Mouse (Mus musculus) liver, postnatal 0 days (tissue): ENCODE measurements around the gene Mov10. TPM values are rescaled to one million over a fixed set of nuclear protein-coding genes. Genes with fewer than 3 reads are reported as not detected.
"Not testable (repeated sequence)": the region's sequence is repeated elsewhere in the genome, so short reads cannot be mapped to it uniquely, and the experiment has no call there.

Experiments
- ATAC-seq: fragments of 200-750 bp; cut with Nextera tagmentation; 2 replicates; pipeline ENCODE4 v1.8.0; 2017; ENCODE audit warnings: mild to moderate bottlenecking, moderate library complexity
- DNase-seq: peaks from one replicate; pipeline ENCODE4 v3.0.0-alpha.2; 2016
- H3K27ac ChIP-seq: fragments of 300-500 bp; sonication (generic); 2 replicates; pipeline ENCODE4 v1.5.1; 2014; ENCODE audit warnings: antibody characterized with exemption, moderate library complexity, mild to moderate bottlenecking, low read depth
- H3K27me3 ChIP-seq: fragments of 300-500 bp; sonication (generic); 2 replicates; pipeline ENCODE4 v1.6.1; 2014; ENCODE audit warnings: low read length, control low read depth, mixed read lengths; ENCODE audit not compliant: insufficient read depth
- H3K36me3 ChIP-seq: fragments of 300-500 bp; sonication (generic); replicated peaks from 2 replicates; pipeline ENCODE4 v1.6.1; 2014; ENCODE audit warnings: mild to moderate bottlenecking, control low read depth, low read length, moderate library complexity, mixed read lengths; ENCODE audit not compliant: insufficient read depth
- H3K4me1 ChIP-seq: fragments of 300-500 bp; sonication (generic); 2 replicates; pipeline ENCODE4 v1.6.1; 2014; ENCODE audit warnings: antibody characterized with exemption, mild to moderate bottlenecking, control low read depth; ENCODE audit not compliant: insufficient read depth
- H3K4me2 ChIP-seq: fragments of 300-500 bp; sonication (generic); 2 replicates; pipeline ENCODE4 v1.6.1; 2014; ENCODE audit warnings: low read depth, mild to moderate bottlenecking, low read length, moderate library complexity, mixed read lengths
- H3K4me3 ChIP-seq: fragments of 300-500 bp; sonication (generic); 2 replicates; pipeline ENCODE4 v1.5.1; 2014; ENCODE audit warnings: low read depth, low read length
- H3K9ac ChIP-seq: fragments of 300-500 bp; sonication (generic); replicated peaks from 2 replicates; pipeline ENCODE4 v1.6.1; 2014; ENCODE audit warnings: mild to moderate bottlenecking, moderate library complexity
- H3K9me3 ChIP-seq: fragments of 300-500 bp; sonication (generic); 2 replicates; pipeline ENCODE4 v1.6.1; 2016; ENCODE audit warnings: mild to moderate bottlenecking, control low read depth, low read length, mixed read lengths
- CTCF ChIP-seq: sonication (generic); IDR thresholded peaks from 2 replicates; pipeline ENCODE4 v1.5.1; 2016; ENCODE audit warnings: antibody characterized with exemption, low read depth
- EP300 ChIP-seq: IDR thresholded peaks from 2 replicates; pipeline ENCODE4 v1.6.1; 2016; ENCODE audit warnings: antibody characterized with exemption, low read depth, mild to moderate bottlenecking
- WGBS: fragments of 180-500 bp; shearing (Covaris S2); extraction: QIAGEN DNeasy Blood & Tissue Kit; methylation state at CpG from one replicate; pipeline ENCODE4 v1.1.7; 2014; ENCODE audit not compliant: insufficient replicate concordance; 5-methylcytosine and 5-hydroxymethylcytosine counted together
- polyA plus RNA-seq: library from polyadenylated mRNA; unstranded; fragments of >200 nt; fragmentation: Nextera tagmentation; extraction: Ambion mirVana; gene quantifications from 2 replicates; pipeline ENCODE4 v1.2.1, GENCODE M21; 2015

The Mov10 gene
- 36.1 and 37.3 TPM in 2 replicates for polyA plus RNA-seq

DNA sequence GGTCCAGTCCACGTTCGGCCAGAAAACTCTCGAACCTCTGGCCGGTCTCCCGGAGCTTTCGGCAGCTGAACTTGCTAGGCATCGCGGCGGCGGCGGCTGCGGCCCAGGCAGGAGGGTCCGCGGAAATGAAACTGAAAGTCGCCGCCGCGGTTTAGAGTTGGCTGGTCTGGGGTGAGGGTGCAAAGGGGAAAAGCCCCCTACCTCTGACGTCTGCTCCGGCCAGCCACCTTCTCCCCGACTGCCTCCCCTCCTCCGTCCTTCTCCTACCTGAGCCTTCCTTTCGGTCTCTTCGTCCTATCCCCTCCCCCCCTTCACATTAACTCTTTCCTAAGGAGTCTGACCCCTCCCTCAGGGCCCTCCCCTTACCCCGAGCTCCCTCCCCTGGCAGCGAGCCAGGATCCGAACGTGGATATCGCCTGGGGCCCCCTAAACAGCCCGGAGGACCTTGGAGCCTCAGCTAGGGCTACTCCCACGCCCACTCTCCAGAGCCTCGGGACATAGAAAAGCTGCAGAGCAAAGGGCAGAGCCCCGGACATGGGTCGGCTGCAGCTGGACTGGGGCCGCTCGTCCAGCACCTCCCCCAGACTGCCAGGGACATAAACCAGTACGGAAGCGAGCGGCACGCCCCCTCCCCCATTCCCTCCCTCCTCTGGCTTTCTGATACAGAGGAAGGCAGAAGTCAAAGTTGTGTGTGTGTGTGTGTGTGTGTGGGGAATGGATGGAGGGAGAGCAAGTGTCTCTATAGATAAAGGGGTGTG, at the start of gene Mov10:
Mov10 (minus strand) TSS at position 573 of the 758 bp plus-strand sequence.
- peak within 1 kb of the TSS; percentile 90 for H3K27ac ChIP-seq
- peak within 1 kb of the TSS; percentile 95 for H3K9ac ChIP-seq
- H3K27me3 ChIP-seq, result no peaks in the 10 kb centered on the region
- peak; percentile 89 for ATAC-seq
- H3K4me1 ChIP-seq, result peaks cover 19% of the 10 kb centered on the region
- DNase-seq, result peak; percentile 87
- H3K4me2 ChIP-seq, result peak within 1 kb of the TSS; percentile 89
- H3K36me3 ChIP-seq, result peaks cover 16% of the 10 kb centered on the region; the same call in 1 of the 2 replicates
- under 1% methylated on average over 40 of the region's 40 CpGs for WGBS
- peak within 1 kb of the TSS; percentile 80 for H3K4me3 ChIP-seq
- no peak for TF ChIP-seq EP300
- no peak for TF ChIP-seq CTCF
- no peaks in the 10 kb centered on the region for H3K9me3 ChIP-seq

DNA sequence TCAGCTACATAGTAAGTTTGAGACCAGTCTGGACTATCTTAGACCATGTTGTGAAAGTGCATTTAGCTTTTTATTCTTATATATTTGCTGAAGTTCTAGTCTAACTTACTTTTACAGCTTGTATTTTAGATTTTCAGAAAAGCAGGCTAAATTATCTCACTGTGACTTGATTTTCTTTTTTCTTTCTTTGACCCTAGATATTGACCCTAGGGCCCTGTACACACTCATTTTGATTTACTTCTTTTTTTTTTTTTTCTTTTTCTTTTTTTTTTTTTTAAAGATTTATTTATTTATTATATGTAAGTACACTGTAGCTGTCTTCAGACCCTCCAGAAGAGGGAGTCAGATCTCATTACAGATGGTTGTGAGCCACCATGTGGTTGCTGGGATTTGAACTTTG, 48.3 kb upstream of the Mov10 start:
- peak overlapping the region; percentile 58; the same call in 1 of the 2 replicates for H3K27ac ChIP-seq

DNA sequence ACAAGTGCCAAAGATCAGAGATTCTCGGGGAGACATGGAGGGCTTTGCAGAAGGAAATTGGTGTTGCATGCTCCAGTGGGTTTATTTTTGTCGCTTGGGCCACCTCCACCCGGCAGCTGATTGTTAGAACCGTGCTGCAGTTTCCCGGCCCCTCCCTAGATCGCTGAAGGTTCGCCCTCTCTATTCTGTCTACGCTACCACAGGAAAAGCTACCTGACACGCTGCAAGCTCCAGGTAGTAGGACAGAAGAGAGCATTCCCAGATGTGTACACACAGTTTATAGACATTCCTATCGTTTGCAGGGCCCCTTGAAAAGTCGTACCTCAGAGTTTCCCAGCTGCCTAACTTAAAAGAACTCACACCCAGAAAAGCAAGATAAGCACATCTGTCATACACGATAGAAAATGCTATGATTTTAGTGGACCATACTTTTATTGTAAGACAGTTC, 47.0 kb upstream of the Mov10 start:
- Histone ChIP-seq H3K27me3 (no peaks in the 10 kb centered on the region), H3K4me2 (peak overlapping the region; percentile 77), H3K9me3 (no peaks in the 10 kb centered on the region), H3K4me1 (peaks cover 25% of the 10 kb centered on the region), H3K27ac (peak overlapping the region; percentile 98), H3K9ac (peak overlapping the region; percentile 89), H3K4me3 (peak overlapping the region; percentile 79), H3K36me3 (no peaks in the 10 kb centered on the region)
- WGBS, result under 1% methylated on average over 12 of the region's 12 CpGs
- TF ChIP-seq CTCF (no peak), EP300 (peak; percentile 16; the same call in 1 of the 2 replicates)
- DNase-seq (no peak), ATAC-seq (peak; percentile 28)

More for the DNA sequence above, 48.3 kb upstream of the Mov10 start:
- Histone ChIP-seq H3K4me2 (peak overlapping the region; percentile 77), H3K4me1 (peaks cover 21% of the 10 kb centered on the region)
- H3K9ac ChIP-seq, ATAC-seq, DNase-seq, H3K27me3 ChIP-seq, H3K36me3 ChIP-seq, H3K9me3 ChIP-seq, H3K4me3 ChIP-seq: not testable (repeated sequence)

DNA sequence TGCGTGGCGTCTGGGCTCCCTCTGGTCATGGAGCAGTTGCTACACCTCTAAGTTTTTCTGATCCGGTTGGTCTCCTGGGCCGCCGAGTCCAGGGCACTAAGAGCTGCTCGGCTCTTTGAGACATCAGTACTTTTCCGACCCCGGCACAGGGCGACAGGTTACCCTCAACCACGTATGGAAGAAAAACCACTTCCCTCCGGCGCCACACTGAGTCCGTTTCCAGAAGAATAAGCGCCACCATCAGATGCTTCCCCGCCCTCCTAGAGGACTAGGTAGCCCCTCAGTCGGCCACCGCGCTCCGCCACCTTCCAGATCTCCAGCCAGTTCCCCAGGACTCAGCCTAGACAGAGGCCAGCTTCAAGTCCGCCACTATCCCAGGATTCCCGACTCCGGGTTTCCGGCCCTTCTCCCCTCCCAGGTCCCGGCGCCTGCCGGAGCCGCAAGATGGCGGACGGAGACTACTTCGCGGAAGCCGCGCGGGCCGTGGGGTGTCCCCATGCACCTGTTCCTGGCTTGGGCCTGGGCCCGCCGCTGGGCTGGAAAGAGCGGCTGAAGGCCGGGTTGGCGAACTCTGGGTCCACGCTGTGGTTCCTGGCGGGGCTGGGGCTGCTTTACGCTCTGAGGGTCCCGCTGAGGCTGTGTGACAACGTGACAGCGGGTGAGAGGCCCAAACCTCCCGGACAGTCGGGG, 46.4 kb upstream of the Mov10 start:
- under 1% methylated on average over 48 of the region's 48 CpGs for WGBS
- no peaks in the 10 kb centered on the region for H3K36me3 ChIP-seq
- H3K4me1 ChIP-seq, result peaks cover 26% of the 10 kb centered on the region

DNA sequence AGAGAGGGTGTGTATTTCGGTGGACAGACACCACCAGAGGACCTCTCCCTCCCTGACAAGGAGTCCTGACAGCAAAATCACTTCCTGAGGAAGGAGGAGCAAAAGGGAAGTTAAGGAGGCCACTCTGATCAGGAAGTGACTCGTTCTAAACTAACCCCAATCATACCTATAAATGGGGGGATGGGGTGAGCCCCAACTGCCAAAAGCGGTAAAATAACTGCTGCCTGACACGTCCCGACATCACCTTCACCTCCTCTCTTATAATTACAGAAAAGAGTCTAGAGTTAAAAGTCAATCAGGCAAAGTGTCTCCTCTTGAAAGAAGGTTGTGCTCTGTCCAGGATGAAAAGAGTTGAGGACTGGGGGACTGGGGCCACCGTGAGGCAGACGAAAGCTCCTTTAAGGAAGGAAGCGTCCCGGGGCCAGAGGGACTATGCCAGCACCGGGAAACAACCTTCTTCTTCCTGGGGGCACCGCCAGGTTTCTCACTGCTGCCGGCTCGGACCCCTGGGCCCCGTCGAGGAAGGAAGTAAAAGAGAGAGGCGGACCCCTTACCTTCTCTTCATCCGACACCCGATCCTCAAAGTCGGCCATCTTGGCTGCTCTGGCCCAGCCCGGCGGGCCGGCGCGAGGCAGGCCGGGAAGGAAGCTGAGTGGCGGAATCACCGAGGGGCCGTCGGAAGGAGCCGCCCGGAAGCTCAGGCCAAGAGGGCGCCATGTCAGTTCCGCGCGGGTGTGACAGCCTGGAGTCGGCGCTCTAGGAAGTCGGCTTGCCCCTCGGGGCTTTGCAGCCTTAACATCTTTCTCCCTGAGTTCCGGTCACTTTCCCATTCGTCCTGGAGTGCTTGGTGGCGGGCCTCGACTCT, 45.7 kb upstream of the Mov10 start, which contains the start of the genes St7l and Capza1:
St7l (plus strand) TSS at position 220 of the 865 bp plus-strand sequence.
Capza1 (minus strand) TSS at position 720 of the 865 bp plus-strand sequence.
- peak within 1 kb of the TSS; percentile 79 for H3K4me3 ChIP-seq
- no peaks in the 10 kb centered on the region for H3K36me3 ChIP-seq
- TF ChIP-seq EP300, result 0 out of 2 replicates have a peak, but pooled peaks have one; percentile 16
- peak; percentile 20; the same call in 1 of the 2 replicates for TF ChIP-seq CTCF
- under 1% methylated on average over 43 of the region's 43 CpGs for WGBS
- peak within 1 kb of the TSS; percentile 89 for H3K9ac ChIP-seq
- peak within 1 kb of the TSS; percentile 98 for H3K27ac ChIP-seq
- peak; percentile 91 for DNase-seq
- no peaks in the 10 kb centered on the region for H3K9me3 ChIP-seq
- peaks cover 30% of the 10 kb centered on the region for H3K4me1 ChIP-seq
- ATAC-seq, result peak; percentile 94
- H3K4me2 ChIP-seq, result peak within 1 kb of the TSS; percentile 77
- no peaks in the 10 kb centered on the region for H3K27me3 ChIP-seq

More for the DNA sequence above, 46.4 kb upstream of the Mov10 start:
- H3K9me3 ChIP-seq, result no peaks in the 10 kb centered on the region
- H3K27me3 ChIP-seq, result no peaks in the 10 kb centered on the region
- H3K9ac ChIP-seq, result peak overlapping the region; percentile 89
- H3K4me2 ChIP-seq, result peak overlapping the region; percentile 77
- peak; percentile 79 for ATAC-seq
- TF ChIP-seq CTCF, result peak; percentile 9; the same call in 1 of the 2 replicates
- no peak for TF ChIP-seq EP300
- peak; percentile 86 for DNase-seq
- H3K27ac ChIP-seq, result peak overlapping the region; percentile 98
- peak overlapping the region; percentile 79 for H3K4me3 ChIP-seq
